ENCODE assay signal across 8 mouse cellular contexts in genomic region chr2:53070607-53071006, GRCm38 (mm10).
DNase-seq lines count a peak whose midpoint lies in the region.

No protein-coding gene starts in this region.

- DNase-seq in frontal cortex, adult 2 months (ENCODE audit: extremely low spot score in 1 of 2, low spot score in 1 of 2): peak; percentile 17 to 40
- DNase-seq in frontal cortex, postnatal 25 days (ENCODE audit: low spot score in 2 of 2): no peak
- DNase-seq in 3T3-L1 (ENCODE audit: low read depth, low spot score): peak; percentile 85
- peak; percentile 58 for DNase-seq in cerebellum, adult 11-12 months
- peak; percentile 29 to 51 for DNase-seq in heart, postnatal 14 days
- peak; percentile 43 for DNase-seq in lung, postnatal 14 days
- no peak for DNase-seq in thymus, postnatal 14 days
- DNase-seq in layer of hippocampus, adult 9-10 months (ENCODE audit: low spot score): no peak

- intact Hi-C loops in heart, postnatal 14 days (cut with DNase I): loop anchor here (5.0 kb wide), 1 partner anchor 43 kb away; no protein-coding TSS in a partner anchor

Comparison
In these comparisons a context has a peak if more than half of its experiments do, and no peak if none do; other contexts are left out.
1. DNase-seq: peak in frontal cortex, adult 2 months (2 of 2), 3T3-L1 (single experiment), cerebellum, adult 11-12 months (single experiment), heart, postnatal 14 days (2 of 2) and lung, postnatal 14 days (single experiment); none in frontal cortex, postnatal 25 days (0 of 2), thymus, postnatal 14 days (single experiment) and layer of hippocampus, adult 9-10 months (single experiment).